Mouse (Mus musculus) stomach, postnatal 0 days (tissue): ENCODE results near the gene Akr1b8.
A peak's percentile ranks its signal among the peaks of the same experiment; 100 is the strongest.

Source experiments
- CTCF ChIP-seq: IDR thresholded peaks from 2 replicates; pipeline ENCODE4 v1.5.1; 2016; ENCODE audit warnings: antibody characterized with exemption, low read depth, mild to moderate bottlenecking, moderate library complexity
- EP300 ChIP-seq: optimal IDR thresholded peaks from 2 replicates; pipeline ENCODE3; 2016; ENCODE audit warnings: antibody characterized with exemption

DNA sequence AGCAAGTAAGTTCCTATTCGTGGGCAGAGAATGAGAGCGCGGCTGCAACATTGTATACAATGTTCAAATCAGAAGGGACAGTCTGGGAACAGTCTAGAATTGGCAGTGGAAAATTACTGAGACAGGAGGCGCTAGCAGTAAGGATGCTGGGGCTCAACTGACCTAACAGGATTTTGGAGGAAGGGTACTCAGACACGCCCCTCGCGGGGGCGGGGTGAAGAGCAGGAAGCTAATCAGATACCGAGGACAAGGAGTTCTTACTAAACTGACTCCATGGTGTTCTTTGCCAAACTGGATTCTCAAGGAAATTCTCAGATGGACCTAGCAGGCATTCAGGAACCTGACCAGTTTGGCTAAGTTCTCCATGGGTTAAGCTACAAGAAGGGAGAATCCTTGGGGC lies 9.0 kb upstream of the Akr1b8 start:
- 0 out of 2 replicates have a peak, but pooled peaks have one; percentile 1 for TF ChIP-seq CTCF
- no peak for TF ChIP-seq EP300
